Mouse (Mus musculus) intestine, embryonic 15.5 days (tissue): ENCODE results near the gene Nav2. TPM values are rescaled to one million over a fixed set of nuclear protein-coding genes. Genes with fewer than 3 reads are reported as not detected.

Source experiments
- ATAC-seq: fragments of 200-750 bp; cut with Nextera tagmentation; 2 replicates; pipeline ENCODE4 v1.8.0; 2017; ENCODE audit warnings: moderate TSS enrichment, moderate library complexity
- H3K27ac ChIP-seq: fragments of 300-500 bp; sonication (generic); 2 replicates; pipeline ENCODE4 v1.5.1; 2015; ENCODE audit warnings: mild to moderate bottlenecking, inconsistent platforms
- H3K27me3 ChIP-seq: fragments of 300-500 bp; sonication (generic); replicated peaks from 2 replicates; pipeline ENCODE4 v1.6.1; 2015; ENCODE audit warnings: inconsistent platforms
- H3K36me3 ChIP-seq: fragments of 300-500 bp; sonication (generic); 2 replicates; pipeline ENCODE4 v1.6.1; 2015; ENCODE audit warnings: inconsistent platforms
- H3K4me1 ChIP-seq: fragments of 300-500 bp; sonication (generic); replicated peaks from 2 replicates; pipeline ENCODE4 v1.6.1; 2015; ENCODE audit warnings: inconsistent platforms
- H3K4me2 ChIP-seq: fragments of 300-500 bp; sonication (generic); replicated peaks from 2 replicates; pipeline ENCODE4 v1.6.1; 2015; ENCODE audit warnings: mild to moderate bottlenecking, inconsistent platforms
- H3K4me3 ChIP-seq: fragments of 300-500 bp; sonication (generic); replicated peaks from 2 replicates; pipeline ENCODE4 v1.5.1; 2015; ENCODE audit warnings: inconsistent platforms
- H3K9ac ChIP-seq: fragments of 300-500 bp; sonication (generic); 2 replicates; pipeline ENCODE4 v1.6.1; 2015; ENCODE audit warnings: inconsistent platforms
- H3K9me3 ChIP-seq: fragments of 300-500 bp; sonication (generic); 2 replicates; pipeline ENCODE4 v1.6.1; 2016; ENCODE audit warnings: inconsistent platforms
- WGBS: fragments of 180-500 bp; shearing (Covaris S2); methylation state at CpG from one replicate; pipeline ENCODE4 v1.1.7; 2015; 5-methylcytosine and 5-hydroxymethylcytosine counted together
- polyA plus RNA-seq: library from polyadenylated mRNA; unstranded; fragments of >200 nt; fragmentation: Nextera tagmentation; extraction: Ambion mirVana; gene quantifications from 2 replicates; pipeline ENCODE4 v1.2.1, GENCODE M21; 2015

Nav2 gene
- polyA plus RNA-seq, 1 experiment from 2014 or later: 17.7 TPM

DNA sequence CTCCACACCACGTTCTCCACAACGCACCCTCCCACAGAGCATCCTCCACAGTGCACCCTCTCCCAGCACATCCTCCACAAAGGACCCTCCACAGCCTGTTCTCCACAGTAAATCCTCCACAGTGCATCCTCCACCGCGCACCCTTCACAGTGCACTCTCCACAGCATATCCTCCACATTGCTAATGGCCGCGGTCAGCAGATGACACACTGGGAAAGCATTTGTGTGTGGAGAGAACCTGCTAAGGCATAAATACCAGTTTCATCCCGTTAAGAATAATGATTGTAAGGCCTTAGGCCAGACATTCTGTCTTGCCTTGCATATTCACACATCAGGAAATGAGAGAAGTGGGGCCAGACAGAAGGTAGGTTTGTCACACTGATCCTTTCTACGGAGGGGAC is 219.7 kb downstream of the Nav2 start:
- Histone ChIP-seq H3K4me2 (no peak overlapping the region), H3K36me3 (no peaks in the 10 kb centered on the region), H3K4me1 (no peaks in the 10 kb centered on the region), H3K27ac (no peak overlapping the region), H3K4me3 (no peak overlapping the region), H3K9ac (no peak overlapping the region), H3K27me3 (no peaks in the 10 kb centered on the region; the same call in 1 of the 2 replicates), H3K9me3 (no peaks in the 10 kb centered on the region)
- 76% methylated on average over 8 of the region's 8 CpGs for WGBS
- ATAC-seq: no peak

DNA sequence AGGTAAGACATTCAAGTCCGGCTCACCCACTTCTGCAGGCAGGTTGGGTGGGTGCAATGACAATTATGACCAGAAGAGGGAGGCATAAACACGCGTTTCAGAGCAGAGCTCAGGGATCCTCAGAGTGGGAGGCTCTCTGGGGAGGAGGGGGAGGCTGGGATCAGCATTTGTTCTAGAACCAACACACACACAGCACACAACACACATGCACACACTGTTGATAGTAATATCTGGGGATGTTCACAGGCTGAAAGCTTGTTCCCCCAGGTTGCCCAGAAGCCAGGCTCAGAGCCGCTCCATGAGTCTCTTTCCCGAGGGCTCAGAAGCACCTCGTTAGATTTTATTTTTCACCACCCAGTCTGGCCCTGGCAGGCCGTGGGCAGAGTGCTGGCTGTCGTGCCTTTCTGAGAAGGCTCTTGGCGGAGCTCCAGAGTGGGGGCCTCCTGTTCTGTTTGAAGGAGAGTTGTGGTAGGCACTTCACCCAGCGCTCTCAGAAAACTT is 224.4 kb downstream of the Nav2 start:
- Histone ChIP-seq H3K27ac (no peak overlapping the region), H3K9ac (no peak overlapping the region), H3K9me3 (no peaks in the 10 kb centered on the region), H3K4me3 (no peak overlapping the region), H3K4me1 (no peaks in the 10 kb centered on the region), H3K27me3 (no peaks in the 10 kb centered on the region), H3K36me3 (no peaks in the 10 kb centered on the region), H3K4me2 (no peak overlapping the region)
- 30% methylated on average over 10 of the region's 10 CpGs for WGBS
- peak; percentile 76 for ATAC-seq

- H3K36me3 ChIP-seq: no peaks in the 10 kb centered on the region
- no peak for ATAC-seq
- H3K4me1 ChIP-seq: no peaks in the 10 kb centered on the region
- H3K27me3 ChIP-seq: no peaks in the 10 kb centered on the region
- no peak overlapping the region for H3K4me3 ChIP-seq
- no peak overlapping the region for H3K27ac ChIP-seq
- no peaks in the 10 kb centered on the region for H3K9me3 ChIP-seq
- no peak overlapping the region for H3K9ac ChIP-seq
- H3K4me2 ChIP-seq: no peak overlapping the region
- 71% methylated on average over 5 of the region's 5 CpGs for WGBS
Measured at GRCm38 (mm10) chr7:49134396-49134795, 225.9 kb downstream of the Nav2 start.

- H3K4me2 ChIP-seq: no peak overlapping the region
- H3K9me3 ChIP-seq: no peaks in the 10 kb centered on the region
- H3K36me3 ChIP-seq: no peaks in the 10 kb centered on the region
- no peak overlapping the region for H3K4me3 ChIP-seq
- no peak overlapping the region for H3K27ac ChIP-seq
- 84% methylated on average over 2 of the region's 2 CpGs for WGBS
- no peak overlapping the region for H3K9ac ChIP-seq
- no peak for ATAC-seq
- H3K27me3 ChIP-seq: no peaks in the 10 kb centered on the region
- H3K4me1 ChIP-seq: no peaks in the 10 kb centered on the region
Measured at GRCm38 (mm10) chr7:49139762-49140161, 231.2 kb downstream of the Nav2 start.

- H3K4me1 ChIP-seq: peaks cover 8% of the 10 kb centered on the region
- H3K4me2 ChIP-seq: no peak overlapping the region
- WGBS: 87% methylated on average over 7 of the region's 7 CpGs
- no peaks in the 10 kb centered on the region for H3K27me3 ChIP-seq
- ATAC-seq: no peak
- H3K9ac ChIP-seq: no peak overlapping the region
- no peaks in the 10 kb centered on the region for H3K9me3 ChIP-seq
- H3K27ac ChIP-seq: no peak overlapping the region
- H3K4me3 ChIP-seq: no peak overlapping the region
- H3K36me3 ChIP-seq: no peaks in the 10 kb centered on the region
Measured at GRCm38 (mm10) chr7:49143966-49144365, 235.4 kb downstream of the Nav2 start.

- Histone ChIP-seq H3K9me3 (no peaks in the 10 kb centered on the region), H3K4me3 (no peak overlapping the region), H3K36me3 (no peaks in the 10 kb centered on the region), H3K9ac (0 out of 2 replicates have a peak overlapping the region, but pooled peaks have one; percentile 14), H3K4me2 (no peak overlapping the region), H3K4me1 (peaks cover 8% of the 10 kb centered on the region), H3K27me3 (no peaks in the 10 kb centered on the region), H3K27ac (peak overlapping the region; percentile 27; the same call in 1 of the 2 replicates)
- WGBS: 57% methylated on average over 22 of the region's 22 CpGs
- ATAC-seq: peak; percentile 59; the same call in 1 of the 2 replicates
Measured at GRCm38 (mm10) chr7:49145749-49146670, 237.5 kb downstream of the Nav2 start.

DNA sequence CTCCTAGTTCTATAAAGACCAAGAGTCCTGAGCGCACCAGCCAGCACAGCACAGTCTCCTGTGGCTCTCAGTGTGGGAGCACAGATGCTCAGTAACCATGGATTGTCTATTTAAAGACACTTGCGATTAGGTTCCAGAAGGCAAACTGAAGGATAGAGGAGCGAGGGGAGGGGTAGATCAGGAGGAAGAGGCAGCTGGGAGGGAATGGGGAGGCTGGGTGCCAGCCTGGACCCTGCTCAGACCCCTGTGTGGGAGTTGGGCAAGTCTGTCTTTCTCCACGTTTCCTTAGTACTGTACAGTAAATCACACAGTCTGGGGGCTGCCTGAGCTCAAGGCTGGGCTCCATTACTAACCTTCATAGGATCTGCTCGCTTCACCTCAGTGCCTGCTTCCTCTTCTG is 243.8 kb downstream of the Nav2 start:
- Histone ChIP-seq H3K4me1 (no peaks in the 10 kb centered on the region), H3K4me3 (no peak overlapping the region), H3K4me2 (no peak overlapping the region), H3K27ac (no peak overlapping the region), H3K36me3 (no peaks in the 10 kb centered on the region), H3K9me3 (no peaks in the 10 kb centered on the region), H3K27me3 (no peaks in the 10 kb centered on the region), H3K9ac (no peak overlapping the region)
- no peak for ATAC-seq
- WGBS: 56% methylated on average over 5 of the region's 5 CpGs

DNA sequence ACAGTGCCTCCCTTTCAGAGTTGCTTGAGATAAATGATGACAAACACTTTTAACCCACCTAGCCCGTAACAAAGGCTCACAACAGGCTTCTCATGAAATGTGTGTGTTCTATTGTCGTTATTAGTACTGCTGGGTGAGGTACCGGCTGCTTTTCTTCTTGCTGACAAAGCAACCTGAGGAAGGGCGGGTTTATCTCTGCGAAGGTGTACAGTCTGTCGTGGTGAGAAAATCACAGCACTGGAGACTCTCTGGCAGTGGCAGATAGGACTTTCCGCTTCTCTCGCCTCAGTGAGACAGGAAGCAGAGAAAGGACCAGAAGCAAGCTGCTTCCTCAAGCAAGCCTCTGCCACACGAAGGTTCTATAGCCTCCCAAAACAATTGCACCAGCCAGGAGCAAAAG is 244.2 kb downstream of the Nav2 start:
- WGBS: 65% methylated on average over 9 of the region's 9 CpGs
- no peak for ATAC-seq
- Histone ChIP-seq H3K36me3 (no peaks in the 10 kb centered on the region), H3K4me3 (no peak overlapping the region), H3K9ac (no peak overlapping the region), H3K27me3 (no peaks in the 10 kb centered on the region), H3K9me3 (no peaks in the 10 kb centered on the region), H3K27ac (no peak overlapping the region), H3K4me1 (no peaks in the 10 kb centered on the region), H3K4me2 (no peak overlapping the region)

DNA sequence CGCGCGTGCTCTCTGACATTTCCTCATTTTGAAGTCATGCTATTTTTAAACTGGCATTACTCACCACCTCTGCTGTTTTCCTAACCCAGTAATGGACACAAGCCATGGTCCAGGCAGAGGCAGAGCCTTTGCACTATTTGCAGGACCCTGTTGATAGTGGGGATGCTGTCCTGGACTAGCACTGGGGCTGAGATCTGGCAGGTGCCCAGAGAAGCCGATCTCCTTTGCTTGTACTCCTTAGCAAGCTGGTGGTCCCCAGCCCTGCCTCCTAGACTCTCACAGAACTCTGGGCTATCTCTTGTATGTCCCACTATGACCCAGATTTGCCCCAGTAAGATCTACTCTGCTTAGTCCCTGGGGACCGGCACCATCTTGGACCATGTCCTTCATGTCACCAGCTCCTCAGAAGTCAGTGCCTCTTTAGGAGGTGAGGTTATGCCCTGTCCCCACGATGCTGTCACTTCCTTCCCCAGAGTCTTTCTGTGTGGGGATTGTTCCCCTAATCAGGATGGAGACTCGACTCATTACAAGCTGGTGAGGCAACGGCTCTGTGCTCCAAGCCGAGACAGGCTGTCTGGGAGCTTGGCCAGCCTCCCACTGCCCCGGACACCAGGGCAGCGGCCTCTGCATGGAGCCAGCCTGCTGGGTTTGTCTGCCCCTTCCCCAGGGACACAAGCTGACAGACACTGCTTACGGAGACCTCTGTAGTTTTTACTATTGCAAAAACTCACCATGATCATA is 250.3 kb downstream of the Nav2 start:
- no peaks in the 10 kb centered on the region for H3K36me3 ChIP-seq
- 76% methylated on average over 12 of the region's 12 CpGs for WGBS
- no peak overlapping the region for H3K4me3 ChIP-seq

GRCm38 (mm10) chr7:49159646-49160555 is 251.4 kb downstream of the Nav2 start:
- WGBS: 75% methylated on average over 18 of the region's 18 CpGs
- no peak overlapping the region for H3K27ac ChIP-seq
- H3K36me3 ChIP-seq: no peaks in the 10 kb centered on the region
- peaks cover 12% of the 10 kb centered on the region; the same call in 1 of the 2 replicates for H3K4me1 ChIP-seq
- H3K27me3 ChIP-seq: no peaks in the 10 kb centered on the region
- H3K4me2 ChIP-seq: no peak overlapping the region
- no peak overlapping the region for H3K9ac ChIP-seq
- no peaks in the 10 kb centered on the region for H3K9me3 ChIP-seq
- no peak overlapping the region for H3K4me3 ChIP-seq
- ATAC-seq: no peak

More for the DNA sequence above, 250.3 kb downstream of the Nav2 start:
- H3K4me2 ChIP-seq: no peak overlapping the region
- no peak overlapping the region for H3K9ac ChIP-seq
- H3K9me3 ChIP-seq: no peaks in the 10 kb centered on the region
- peaks cover 8% of the 10 kb centered on the region; the same call in 1 of the 2 replicates for H3K4me1 ChIP-seq
- no peak overlapping the region for H3K27ac ChIP-seq
- H3K27me3 ChIP-seq: no peaks in the 10 kb centered on the region
- ATAC-seq: no peak

DNA sequence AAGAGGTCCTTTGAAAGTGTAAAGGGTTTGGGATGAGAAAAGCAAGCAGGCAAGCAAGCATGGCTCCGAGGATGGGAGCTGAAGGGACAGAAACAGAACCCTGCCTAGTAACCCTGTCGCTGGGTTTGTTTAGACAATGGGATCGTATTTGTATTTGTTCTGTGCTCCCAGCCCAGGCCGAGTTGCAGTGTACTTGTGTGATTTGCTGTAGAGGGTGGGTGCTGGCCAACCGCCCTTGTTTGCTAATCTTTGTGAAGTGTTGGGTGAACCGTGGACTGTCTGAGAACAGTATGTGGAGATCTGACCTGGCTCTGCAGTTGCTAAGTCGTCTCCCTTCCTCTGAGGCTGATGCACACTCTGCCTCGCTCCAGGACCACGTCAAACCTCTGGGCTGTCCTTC is 253.6 kb downstream of the Nav2 start:
- no peak for ATAC-seq
- H3K4me2 ChIP-seq: no peak overlapping the region
- H3K27ac ChIP-seq: no peak overlapping the region

More for the DNA sequence above, 253.6 kb downstream of the Nav2 start:
- Histone ChIP-seq H3K4me3 (no peak overlapping the region), H3K9me3 (no peaks in the 10 kb centered on the region), H3K4me1 (peaks cover 15% of the 10 kb centered on the region; the same call in 1 of the 2 replicates), H3K27me3 (no peaks in the 10 kb centered on the region), H3K9ac (no peak overlapping the region), H3K36me3 (no peaks in the 10 kb centered on the region)
- 19% methylated on average over 9 of the region's 9 CpGs for WGBS
